Mouse (Mus musculus): ENCODE results near the gene Gldn. TPM values are rescaled to one million over a fixed set of nuclear protein-coding genes. Genes with fewer than 3 reads are reported as not detected.

The Gldn gene
- total RNA-seq, 2 experiments from 2014 or later, result 0.33 to 0.97 TPM

DNA sequence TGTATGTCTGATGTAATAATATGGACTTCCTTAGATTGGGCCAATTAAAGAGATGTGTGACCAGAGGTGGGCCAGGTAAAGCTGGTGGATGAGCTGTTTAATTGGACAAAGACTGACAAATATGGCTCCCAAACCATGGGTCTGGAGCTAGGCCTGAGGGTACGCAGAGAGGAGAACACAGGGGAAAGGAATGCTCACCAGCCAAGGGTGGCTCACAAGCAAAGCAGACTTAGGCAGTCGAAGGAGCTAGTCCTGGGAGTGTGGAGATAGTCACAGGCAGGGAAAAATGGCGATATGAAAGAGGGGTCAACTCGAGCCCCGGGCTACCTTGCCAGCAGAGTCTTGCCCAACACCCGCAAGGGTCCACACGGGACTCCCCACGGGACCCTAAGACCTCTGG lies 70.5 kb downstream of the Gldn start:
- intact Hi-C loops (cut with DNase I), result no loop called here
- no peak for DNase-seq (ENCODE audit: low spot score in 2 of 2)

Other genes starting within 250 kb of the Gldn start
- 1 to 10 TPM; 5.1 to 6.5 TPM for gene Tnfaip8l3, start 218.1 kb upstream of the Gldn start, total RNA-seq (2021)
- gene Cyp19a1, start 18.4 kb upstream of the Gldn start, total RNA-seq (2021), result 1 to 10 TPM in 1 of 2 experiments, not detected in 1; 1.1 TPM
- gene Dmxl2, start 215.1 kb downstream of the Gldn start, total RNA-seq (2021), result 100 to 1,000 TPM; 197 to 206 TPM

All from left cerebral cortex, postnatal 14 days (tissue).